Mouse (Mus musculus) megakaryocyte, embryonic 14.5 days (primary cell): ENCODE measurements at regions not wholly inside any gene's neighbourhood (a gene's known extent, or its start where the extent isn't known, plus 50 kb on each side); places are given as distances from the start of the nearest gene placed in this dataset.

ENCODE experiments used
- H3K27me3 ChIP-seq: replicated peaks from 2 replicates; pipeline ENCODE3; 2012; ENCODE audit warnings: inconsistent platforms
- H3K36me3 ChIP-seq: replicated peaks from 2 replicates; pipeline ENCODE3; 2012; ENCODE audit warnings: low read length, inconsistent platforms, mixed read lengths
- H3K4me1 ChIP-seq: 2 replicates; pipeline ENCODE4 v1.6.1; 2012; ENCODE audit warnings: inconsistent platforms
- H3K4me3 ChIP-seq: replicated peaks from 2 replicates; pipeline ENCODE3; 2012; ENCODE audit warnings: moderate library complexity, mild to moderate bottlenecking, inconsistent platforms
- H3K9me3 ChIP-seq: 2 replicates; pipeline ENCODE4 v1.6.1; 2012; ENCODE audit warnings: inconsistent platforms
- FLI1 ChIP-seq: IDR thresholded peaks from 2 replicates; pipeline ENCODE4 v1.6.1; 2012; ENCODE audit warnings: low read length, inconsistent platforms, mixed read lengths
- GATA1 ChIP-seq: IDR thresholded peaks from 3 replicates; pipeline ENCODE4 v1.6.1; 2012; ENCODE audit warnings: mixed read lengths, low read length, inconsistent platforms, borderline replicate concordance

DNA sequence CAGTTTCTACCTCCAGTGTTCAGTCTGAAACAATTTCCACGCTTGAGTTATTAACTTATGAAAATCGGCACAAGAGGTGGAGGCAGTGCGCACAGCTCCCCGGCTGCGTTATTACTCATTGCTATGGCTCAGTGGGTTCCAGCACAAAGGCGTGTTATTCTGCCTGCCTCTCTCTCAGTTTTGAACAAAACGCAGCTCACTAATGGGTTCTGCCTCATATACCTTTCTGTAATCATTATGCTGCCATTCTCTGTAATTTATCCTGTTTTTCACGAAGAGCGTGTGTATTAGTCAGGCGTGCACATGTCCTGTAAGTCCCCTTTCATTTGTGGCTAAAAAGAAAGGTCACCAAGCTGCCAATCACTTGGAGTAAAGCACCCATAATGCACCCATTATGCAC, 205.4 kb downstream of the Bcl2l11 start:
- TF ChIP-seq GATA1 (no peak), FLI1 (no peak)
- Histone ChIP-seq H3K36me3 (peaks cover 18% of the 10 kb centered on the region), H3K9me3 (no peaks in the 10 kb centered on the region), H3K4me1 (peaks cover 30% of the 10 kb centered on the region), H3K27me3 (peaks cover 6% of the 10 kb centered on the region), H3K4me3 (no peak overlapping the region)

DNA sequence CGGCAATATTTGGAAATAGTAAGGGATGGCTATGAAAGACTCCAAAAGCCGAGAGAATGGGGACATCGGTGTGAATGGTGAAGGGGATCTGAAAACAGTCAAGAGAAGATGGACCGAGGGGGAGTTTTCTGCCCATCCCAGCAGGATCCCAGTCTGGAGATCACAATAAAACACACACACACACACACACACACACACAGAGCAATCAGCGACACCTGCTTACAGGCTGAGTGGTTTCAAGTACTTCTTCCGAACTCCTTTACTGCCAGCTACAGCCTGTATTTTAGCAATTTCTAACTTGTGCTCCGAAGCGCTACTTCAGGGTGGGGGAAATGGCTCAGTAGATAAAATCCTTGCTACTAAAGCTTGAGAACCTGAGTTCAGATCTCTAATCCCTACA, 205.8 kb downstream of the Bcl2l11 start:
- Histone ChIP-seq H3K4me1 (peaks cover 32% of the 10 kb centered on the region), H3K27me3 (peaks cover 6% of the 10 kb centered on the region), H3K4me3 (no peak overlapping the region), H3K9me3 (no peaks in the 10 kb centered on the region), H3K36me3 (peaks cover 17% of the 10 kb centered on the region)
- TF ChIP-seq FLI1 (no peak), GATA1 (no peak)

DNA sequence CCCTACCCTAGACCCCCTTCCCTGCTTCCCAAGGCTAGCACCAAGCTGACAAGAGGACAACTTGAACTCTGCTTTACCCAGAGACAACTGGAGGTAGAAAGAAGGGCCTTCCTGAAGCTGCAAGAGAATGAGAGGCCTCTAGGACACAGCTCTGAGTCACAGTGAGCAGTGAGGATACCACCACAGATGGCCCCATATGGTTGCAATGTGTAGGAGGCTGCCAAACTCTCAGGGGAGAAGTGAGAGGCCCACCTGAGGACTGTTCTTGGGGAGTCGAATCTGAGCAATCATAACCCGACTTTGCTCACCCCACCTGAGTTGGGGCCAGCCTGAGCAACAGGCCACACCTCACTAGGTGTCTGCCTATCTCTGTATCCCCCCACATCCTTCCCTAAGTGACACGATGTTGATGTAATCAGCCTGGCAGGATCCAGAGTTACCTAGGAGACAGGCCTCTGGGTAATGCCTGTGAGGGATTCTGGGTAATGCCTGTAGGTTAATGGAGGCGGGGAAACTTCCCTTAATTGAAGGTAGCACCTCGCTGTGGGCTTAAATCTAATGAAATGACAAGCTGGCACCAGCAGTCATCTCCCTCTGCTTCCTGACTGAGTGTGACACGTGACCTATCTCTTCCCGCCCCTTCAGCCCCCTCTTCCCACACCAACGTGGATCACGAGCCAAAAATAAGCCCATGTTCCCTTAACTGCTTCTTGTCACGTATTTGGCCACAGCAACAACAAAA, 207.7 kb downstream of the Bcl2l11 start:
- TF ChIP-seq FLI1, result no peak
- TF ChIP-seq GATA1, result no peak
- Histone ChIP-seq H3K4me1 (peaks cover 51% of the 10 kb centered on the region), H3K36me3 (peaks cover 14% of the 10 kb centered on the region), H3K4me3 (no peak overlapping the region), H3K9me3 (no peaks in the 10 kb centered on the region), H3K27me3 (peaks cover 8% of the 10 kb centered on the region)

DNA sequence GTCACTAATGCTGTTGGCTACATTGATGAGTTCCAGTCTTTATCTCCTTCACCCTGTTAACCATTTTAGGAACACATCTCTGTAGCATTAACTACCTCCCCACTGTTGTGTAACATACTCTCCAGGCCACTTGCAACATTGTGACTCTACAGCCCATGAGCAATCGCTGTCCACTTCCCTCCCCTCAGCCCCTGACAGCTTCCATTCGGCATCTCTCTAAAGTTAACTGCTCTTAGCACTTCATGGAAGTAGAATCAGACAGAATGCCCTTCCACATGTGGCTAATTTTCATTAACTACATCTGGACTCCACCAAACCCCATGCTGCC, 208.3 kb downstream of the Bcl2l11 start:
- Histone ChIP-seq H3K9me3 (no peaks in the 10 kb centered on the region), H3K27me3 (peaks cover 8% of the 10 kb centered on the region), H3K4me3 (no peak overlapping the region), H3K36me3 (peaks cover 14% of the 10 kb centered on the region), H3K4me1 (peaks cover 57% of the 10 kb centered on the region)
- TF ChIP-seq GATA1 (no peak), FLI1 (no peak)

DNA sequence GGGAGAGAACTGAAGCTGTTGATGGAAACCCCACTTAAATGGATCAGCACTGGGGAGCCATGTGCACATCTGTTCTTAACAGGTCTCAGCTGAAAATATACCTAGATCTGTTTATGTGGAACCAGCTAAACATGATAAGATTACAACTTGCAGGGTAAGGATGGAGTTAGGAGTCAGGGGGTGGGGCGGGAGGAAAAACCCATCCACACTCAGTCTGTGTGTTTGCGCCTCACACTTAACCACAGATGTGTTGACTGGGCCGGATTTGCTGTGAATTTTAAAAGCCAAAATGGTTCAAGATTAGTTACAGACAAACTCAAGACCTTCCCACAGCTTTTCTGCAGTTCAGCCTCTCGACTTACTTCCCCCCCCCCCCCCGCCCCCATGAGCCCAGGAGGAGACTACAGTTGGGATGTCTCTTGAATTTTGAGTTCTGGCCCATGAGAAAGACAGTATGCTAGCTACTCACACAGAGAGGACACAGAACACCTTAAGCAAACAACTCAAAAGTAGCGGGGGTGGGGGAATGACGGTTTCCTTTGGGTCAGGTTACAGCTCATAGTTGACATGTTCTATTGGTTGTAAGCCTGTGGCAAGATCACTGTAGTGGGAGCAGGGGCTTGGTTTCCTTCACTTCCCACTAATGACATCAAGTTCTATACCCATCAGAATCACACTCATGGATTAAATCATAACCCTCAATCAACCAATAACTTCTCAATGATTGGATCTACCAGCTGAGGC, 209.1 kb downstream of the Bcl2l11 start:
- peaks cover 12% of the 10 kb centered on the region for H3K36me3 ChIP-seq
- H3K4me1 ChIP-seq, result peaks cover 65% of the 10 kb centered on the region
- no peak overlapping the region for H3K4me3 ChIP-seq
- H3K27me3 ChIP-seq, result peaks cover 8% of the 10 kb centered on the region
- no peak for TF ChIP-seq FLI1
- TF ChIP-seq GATA1, result no peak
- H3K9me3 ChIP-seq, result no peaks in the 10 kb centered on the region

DNA sequence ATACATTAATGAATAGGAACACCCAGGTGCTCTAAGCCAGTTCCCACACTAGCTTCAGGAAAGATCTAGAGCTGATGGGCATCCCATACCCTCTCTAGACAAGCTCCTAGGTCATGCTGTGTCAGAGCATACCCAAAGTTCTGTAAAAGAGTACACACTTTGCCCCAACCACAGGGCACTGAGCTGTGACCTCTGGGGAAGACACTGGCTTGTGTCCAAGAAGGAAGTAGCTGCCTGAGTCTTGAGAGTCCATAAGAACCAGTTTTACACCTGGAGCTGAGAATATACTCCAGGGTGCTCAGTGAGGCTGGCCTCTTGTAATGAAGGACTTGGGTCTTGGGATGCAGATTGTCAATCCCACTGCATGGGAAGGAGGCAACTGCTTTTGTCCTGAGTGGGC, 211.4 kb downstream of the Bcl2l11 start:
- Histone ChIP-seq H3K9me3 (no peaks in the 10 kb centered on the region), H3K36me3 (peaks cover 5% of the 10 kb centered on the region), H3K4me3 (peak overlapping the region; percentile 56), H3K4me1 (peaks cover 88% of the 10 kb centered on the region), H3K27me3 (peaks cover 10% of the 10 kb centered on the region)
- no peak for TF ChIP-seq GATA1
- no peak for TF ChIP-seq FLI1

DNA sequence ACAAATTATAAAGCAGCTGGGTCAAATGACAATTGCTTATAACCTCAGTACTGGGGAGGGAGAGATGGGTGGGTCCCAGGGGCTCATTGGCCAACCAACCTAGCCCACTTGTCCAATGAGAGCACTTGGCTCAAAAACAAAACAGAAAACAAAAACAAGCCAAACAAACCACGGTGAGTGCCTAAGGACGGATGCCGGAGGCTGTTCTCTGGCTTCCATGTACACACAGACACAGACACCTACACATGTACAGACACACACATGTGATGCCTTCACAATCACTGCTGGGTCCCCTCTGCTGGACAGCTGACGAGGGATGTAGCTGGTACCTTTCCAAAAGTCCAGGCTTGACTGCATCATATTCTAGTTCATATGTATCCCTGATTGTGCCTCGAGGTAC, 212.0 kb downstream of the Bcl2l11 start:
- H3K4me3 ChIP-seq, result peak overlapping the region; percentile 62
- peaks cover 5% of the 10 kb centered on the region for H3K36me3 ChIP-seq
- TF ChIP-seq GATA1 (no peak), FLI1 (no peak)
- peaks cover 94% of the 10 kb centered on the region for H3K4me1 ChIP-seq
- peaks cover 10% of the 10 kb centered on the region for H3K27me3 ChIP-seq
- no peaks in the 10 kb centered on the region for H3K9me3 ChIP-seq

DNA sequence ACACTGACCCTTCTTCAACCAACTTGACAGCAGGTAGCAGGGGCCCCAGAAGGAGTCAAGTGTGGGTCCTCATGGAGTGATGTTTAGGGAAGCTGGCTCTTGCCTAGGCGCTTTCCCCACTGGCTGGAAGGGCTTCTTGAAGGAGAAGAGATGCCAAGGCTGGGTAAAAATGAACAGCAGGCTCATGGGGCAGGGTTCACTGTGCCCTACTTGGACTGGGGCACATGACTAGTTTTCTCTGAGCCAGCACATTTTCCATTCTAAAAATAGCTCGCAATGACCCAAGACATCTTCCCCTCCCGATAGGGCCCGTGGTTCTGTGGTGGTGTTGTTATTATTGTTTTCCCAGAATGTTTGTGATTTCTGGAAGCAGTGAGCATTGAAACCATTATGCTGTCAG, 212.6 kb downstream of the Bcl2l11 start:
- Histone ChIP-seq H3K9me3 (no peaks in the 10 kb centered on the region), H3K4me1 (peaks cover 90% of the 10 kb centered on the region), H3K4me3 (peak overlapping the region; percentile 81), H3K27me3 (peaks cover 9% of the 10 kb centered on the region), H3K36me3 (peaks cover 5% of the 10 kb centered on the region)
- TF ChIP-seq GATA1, result no peak
- TF ChIP-seq FLI1, result no peak

DNA sequence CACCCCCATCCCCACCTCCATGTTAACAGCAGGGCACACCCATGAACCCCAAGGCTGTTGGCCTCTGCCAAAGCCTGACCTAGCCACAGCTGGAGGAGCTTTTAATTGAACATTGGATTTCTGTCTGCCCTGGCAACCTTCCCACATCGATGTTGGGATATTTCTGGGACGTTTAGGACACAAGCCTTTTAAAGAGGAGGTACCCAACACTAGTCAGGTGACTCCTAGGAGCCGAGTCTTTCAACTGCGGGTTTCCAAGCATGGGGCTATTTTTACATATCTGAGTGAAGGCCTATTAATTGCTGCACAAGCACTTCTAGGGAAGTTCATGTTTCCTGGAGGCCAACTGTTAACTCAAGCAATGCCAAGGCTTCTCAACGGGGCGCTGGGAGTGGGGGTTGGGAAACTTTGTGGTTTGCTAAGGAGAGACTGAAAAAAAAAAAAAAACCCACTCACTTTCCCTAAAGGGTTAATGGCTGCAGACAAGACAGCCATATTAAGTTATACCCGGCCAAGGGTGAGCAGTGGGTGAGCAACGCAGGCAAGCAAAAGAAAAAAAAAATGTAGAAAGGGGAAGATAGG, 213.3 kb downstream of the Bcl2l11 start:
- Histone ChIP-seq H3K27me3 (peaks cover 5% of the 10 kb centered on the region), H3K4me1 (peaks cover 83% of the 10 kb centered on the region), H3K9me3 (no peaks in the 10 kb centered on the region), H3K36me3 (peaks cover 5% of the 10 kb centered on the region), H3K4me3 (peak overlapping the region; percentile 81)
- TF ChIP-seq FLI1 (no peak), GATA1 (no peak)
